Mouse (Mus musculus) forebrain, embryonic 16.5 days (tissue): Measurements from ENCODE around the gene Osbp. TPM values are rescaled to one million over a fixed set of nuclear protein-coding genes. Genes with fewer than 3 reads are reported as not detected.

Experiments
- ATAC-seq: fragments of 200-750 bp; cut with Nextera tagmentation; 2 replicates; pipeline ENCODE4 v1.8.0; 2017; ENCODE audit warnings: mild to moderate bottlenecking, moderate library complexity
- H3K27ac ChIP-seq: fragments of 300-500 bp; sonication (generic); 2 replicates; pipeline ENCODE4 v1.5.1; 2014; ENCODE audit warnings: low read length, control low read depth
- H3K27me3 ChIP-seq: fragments of 300-500 bp; sonication (generic); replicated peaks from 2 replicates; pipeline ENCODE4 v1.6.1; 2014; ENCODE audit warnings: low read length; ENCODE audit not compliant: control insufficient read depth, insufficient read depth
- H3K36me3 ChIP-seq: fragments of 300-500 bp; sonication (generic); 2 replicates; pipeline ENCODE4 v1.6.1; 2014; ENCODE audit not compliant: control insufficient read depth, insufficient read depth
- H3K4me1 ChIP-seq: fragments of 300-500 bp; sonication (generic); replicated peaks from 2 replicates; pipeline ENCODE4 v1.6.1; 2014; ENCODE audit warnings: low read length; ENCODE audit not compliant: control insufficient read depth, insufficient read depth
- H3K4me2 ChIP-seq: fragments of 300-500 bp; sonication (generic); 2 replicates; pipeline ENCODE4 v1.6.1; 2014; ENCODE audit warnings: mild to moderate bottlenecking, low read length, control low read depth
- H3K4me3 ChIP-seq: fragments of 300-500 bp; sonication (generic); replicated peaks from 2 replicates; pipeline ENCODE4 v1.5.1; 2014; ENCODE audit warnings: mild to moderate bottlenecking, low read length, control low read depth
- H3K9ac ChIP-seq: fragments of 300-500 bp; sonication (generic); replicated peaks from 2 replicates; pipeline ENCODE4 v1.6.1; 2014; ENCODE audit warnings: low read depth, low read length, control low read depth
- H3K9me3 ChIP-seq: fragments of 300-500 bp; sonication (generic); 2 replicates; pipeline ENCODE4 v1.6.1; 2016; ENCODE audit warnings: low read length; ENCODE audit not compliant: control insufficient read depth
- WGBS: fragments of 180-500 bp; shearing (Covaris S2); extraction: QIAGEN DNeasy Blood & Tissue Kit; methylation state at CpG from one replicate; pipeline ENCODE4 v1.1.7; 2014; 5-methylcytosine and 5-hydroxymethylcytosine counted together
- microRNA-seq: library from miRNA; unstranded; fragments of <30 nt; microRNA quantifications from one replicate; pipeline ENCODE4, GENCODE M21; 2017
- polyA plus RNA-seq: library from polyadenylated mRNA; unstranded; fragments of >200 nt; fragmentation: Nextera tagmentation; extraction: Ambion mirVana; gene quantifications from 2 replicates; pipeline ENCODE4 v1.2.1, GENCODE M21; 2015

Osbp gene
- polyA plus RNA-seq, 1 experiment from 2014 or later, result 4.3 TPM

GRCm38 (mm10) chr19:12016192-12016591 lies 50.5 kb downstream of the Osbp start:
- no peaks in the 10 kb centered on the region for H3K9me3 ChIP-seq
- no peak overlapping the region for H3K27ac ChIP-seq
- H3K36me3 ChIP-seq, result no peaks in the 10 kb centered on the region
- H3K4me1 ChIP-seq, result peaks cover 2% of the 10 kb centered on the region; the same call in 1 of the 2 replicates
- no peaks in the 10 kb centered on the region for H3K27me3 ChIP-seq
- ATAC-seq, result no peak
- WGBS, result 77% methylated on average over 4 of the region's 4 CpGs
- no peak overlapping the region for H3K4me2 ChIP-seq
- H3K9ac ChIP-seq, result no peak overlapping the region
- no peak overlapping the region for H3K4me3 ChIP-seq

- Histone ChIP-seq H3K9me3 (no peaks in the 10 kb centered on the region), H3K4me1 (no peaks in the 10 kb centered on the region), H3K9ac (no peak overlapping the region), H3K4me2 (no peak overlapping the region), H3K27ac (no peak overlapping the region), H3K27me3 (no peaks in the 10 kb centered on the region), H3K4me3 (no peak overlapping the region), H3K36me3 (no peaks in the 10 kb centered on the region)
- 93% methylated on average over 4 of the region's 4 CpGs for WGBS
- no peak for ATAC-seq
Measured at GRCm38 (mm10) chr19:12024149-12024548, 58.4 kb downstream of the Osbp start.

GRCm38 (mm10) chr19:12025333-12025732 lies 59.6 kb downstream of the Osbp start:
- Histone ChIP-seq H3K36me3 (no peaks in the 10 kb centered on the region), H3K9ac (no peak overlapping the region), H3K27me3 (no peaks in the 10 kb centered on the region), H3K4me3 (no peak overlapping the region), H3K4me1 (no peaks in the 10 kb centered on the region), H3K9me3 (no peaks in the 10 kb centered on the region), H3K4me2 (no peak overlapping the region), H3K27ac (no peak overlapping the region)
- WGBS, result 90% methylated on average over 3 of the region's 3 CpGs
- ATAC-seq, result no peak

- Histone ChIP-seq H3K36me3 (no peaks in the 10 kb centered on the region), H3K4me3 (no peak overlapping the region), H3K27me3 (no peaks in the 10 kb centered on the region), H3K9me3 (no peaks in the 10 kb centered on the region), H3K4me1 (no peaks in the 10 kb centered on the region), H3K9ac (no peak overlapping the region), H3K4me2 (no peak overlapping the region), H3K27ac (no peak overlapping the region)
- ATAC-seq, result no peak
- WGBS, result 85% methylated on average over 2 of the region's 2 CpGs
Measured at GRCm38 (mm10) chr19:12026606-12027005, 60.9 kb downstream of the Osbp start.

- Histone ChIP-seq H3K9ac (no peak overlapping the region), H3K4me2 (no peak overlapping the region), H3K4me3 (no peak overlapping the region), H3K36me3 (no peaks in the 10 kb centered on the region), H3K27ac (no peak overlapping the region), H3K4me1 (no peaks in the 10 kb centered on the region), H3K27me3 (no peaks in the 10 kb centered on the region), H3K9me3 (no peaks in the 10 kb centered on the region)
- ATAC-seq, result no peak
Measured at GRCm38 (mm10) chr19:12037727-12038126, 72.0 kb downstream of the Osbp start.

GRCm38 (mm10) chr19:12041217-12041616 lies 75.5 kb downstream of the Osbp start, which contains the start of gene Olfr1423:
Olfr1423 (minus strand) TSS chr19:12041317.
- Histone ChIP-seq H3K27ac (no peak within 1 kb of the TSS), H3K4me1 (no peaks in the 10 kb centered on the region), H3K9me3 (no peaks in the 10 kb centered on the region), H3K4me2 (no peak within 1 kb of the TSS), H3K36me3 (no peaks in the 10 kb centered on the region), H3K27me3 (no peaks in the 10 kb centered on the region), H3K4me3 (no peak within 1 kb of the TSS), H3K9ac (no peak within 1 kb of the TSS)
- 64% methylated on average over 2 of the region's 2 CpGs for WGBS
- ATAC-seq, result no peak

GRCm38 (mm10) chr19:12043163-12043562 lies 77.4 kb downstream of the Osbp start:
- H3K36me3 ChIP-seq, result no peaks in the 10 kb centered on the region
- H3K4me1 ChIP-seq, result no peaks in the 10 kb centered on the region
- no peak overlapping the region for H3K4me3 ChIP-seq
- no peaks in the 10 kb centered on the region for H3K9me3 ChIP-seq
- H3K27ac ChIP-seq, result no peak overlapping the region
- no peak overlapping the region for H3K9ac ChIP-seq
- H3K27me3 ChIP-seq, result no peaks in the 10 kb centered on the region
- 91% methylated on average over 5 of the region's 5 CpGs for WGBS
- no peak overlapping the region for H3K4me2 ChIP-seq
- ATAC-seq, result no peak

Small RNAs within 50 kb of the gene (microRNA-seq; reads per million reads assigned to microRNA genes)
- 9.8 reads per million, percentile 28 among the genes with 10 or more reads in this experiment for gene Mir6994

Other genes starting within 250 kb of the Osbp start
- not detected in 2 replicates for gene Gif, start 218.4 kb upstream of the Osbp start, polyA plus RNA-seq
- gene Mrpl16, start 195.6 kb upstream of the Osbp start, polyA plus RNA-seq, result 39.7 and 42.4 TPM in 2 replicates
- 10.5 and 14.9 TPM in 2 replicates for gene Stx3, start 146.5 kb upstream of the Osbp start, polyA plus RNA-seq
- gene Olfr1417, start 126.7 kb upstream of the Osbp start, polyA plus RNA-seq, result not detected in 2 replicates
- gene Olfr1418, start 104.9 kb upstream of the Osbp start, polyA plus RNA-seq, result not detected in 2 replicates
- gene Olfr1419, start 90.8 kb upstream of the Osbp start, polyA plus RNA-seq, result not detected in 2 replicates
- gene Olfr1420, start 79.4 kb upstream of the Osbp start, polyA plus RNA-seq, result not detected in 2 replicates
- gene Patl1, start 53.5 kb upstream of the Osbp start, polyA plus RNA-seq, result 20.2 and 20.3 TPM in 2 replicates
- gene Olfr1423, start 75.4 kb downstream of the Osbp start, polyA plus RNA-seq, result not detected in 2 replicates
- not detected in 2 replicates for gene Olfr1424, start 96.7 kb downstream of the Osbp start, polyA plus RNA-seq
- gene Olfr1425, start 111.8 kb downstream of the Osbp start, polyA plus RNA-seq, result not detected in 2 replicates
- not detected in 2 replicates for gene Olfr1426, start 126.1 kb downstream of the Osbp start, polyA plus RNA-seq
- not detected in 2 replicates for gene Olfr1427, start 137.4 kb downstream of the Osbp start, polyA plus RNA-seq
- not detected in 2 replicates for gene Olfr1428, start 150.0 kb downstream of the Osbp start, polyA plus RNA-seq
- gene Olfr76, start 157.3 kb downstream of the Osbp start, polyA plus RNA-seq, result not detected in 2 replicates
- not detected in 2 replicates for gene Olfr1555-ps1, start 204.2 kb downstream of the Osbp start, polyA plus RNA-seq
- not detected in 2 replicates for gene Olfr1431, start 234.7 kb downstream of the Osbp start, polyA plus RNA-seq